Mouse (Mus musculus) lung, embryonic 16.5 days (tissue): ENCODE results near the gene Akap2. TPM values are rescaled to one million over a fixed set of nuclear protein-coding genes. Genes with fewer than 3 reads are reported as not detected.

Experiments
- ATAC-seq: fragments of 200-750 bp; cut with Nextera tagmentation; 2 replicates; pipeline ENCODE4 v1.8.0; 2017; ENCODE audit warnings: low read depth, mild to moderate bottlenecking, moderate library complexity
- H3K27ac ChIP-seq: fragments of 300-500 bp; sonication (generic); 2 replicates; pipeline ENCODE4 v1.5.1; 2014; ENCODE audit warnings: mild to moderate bottlenecking, control low read depth, low read length
- H3K27me3 ChIP-seq: fragments of 300-500 bp; sonication (generic); 2 replicates; pipeline ENCODE4 v1.6.1; 2014; ENCODE audit warnings: low read depth, low read length, mixed read lengths; ENCODE audit not compliant: control insufficient read depth, insufficient read depth
- H3K36me3 ChIP-seq: fragments of 300-500 bp; sonication (generic); 2 replicates; pipeline ENCODE4 v1.6.1; 2014; ENCODE audit warnings: low read length; ENCODE audit not compliant: control insufficient read depth, insufficient read depth
- H3K4me1 ChIP-seq: fragments of 300-500 bp; sonication (generic); replicated peaks from 2 replicates; pipeline ENCODE4 v1.6.1; 2014; ENCODE audit warnings: low read length, mixed read lengths; ENCODE audit not compliant: control insufficient read depth, insufficient read depth
- H3K4me2 ChIP-seq: fragments of 300-500 bp; sonication (generic); 2 replicates; pipeline ENCODE4 v1.6.1; 2014; ENCODE audit warnings: low read depth, low read length, control low read depth
- H3K4me3 ChIP-seq: fragments of 300-500 bp; sonication (generic); 2 replicates; pipeline ENCODE4 v1.5.1; 2014; ENCODE audit warnings: mild to moderate bottlenecking, low read length, control low read depth
- H3K9ac ChIP-seq: fragments of 300-500 bp; sonication (generic); 2 replicates; pipeline ENCODE4 v1.6.1; 2014; ENCODE audit warnings: low read length, control low read depth
- H3K9me3 ChIP-seq: fragments of 300-500 bp; sonication (generic); 2 replicates; pipeline ENCODE4 v1.6.1; 2016; ENCODE audit warnings: low read length; ENCODE audit not compliant: control insufficient read depth
- WGBS: fragments of 180-500 bp; shearing (Covaris S2); extraction: QIAGEN DNeasy Blood & Tissue Kit; methylation state at CpG from one replicate; pipeline ENCODE4 v1.1.7; 2014; 5-methylcytosine and 5-hydroxymethylcytosine counted together
- polyA plus RNA-seq: library from polyadenylated mRNA; unstranded; fragments of >200 nt; fragmentation: Nextera tagmentation; extraction: Ambion mirVana; gene quantifications from 2 replicates; pipeline ENCODE4 v1.2.1, GENCODE M21; 2015

Akap2 gene
- polyA plus RNA-seq, 1 experiment from 2014 or later, result 44.4 TPM

DNA sequence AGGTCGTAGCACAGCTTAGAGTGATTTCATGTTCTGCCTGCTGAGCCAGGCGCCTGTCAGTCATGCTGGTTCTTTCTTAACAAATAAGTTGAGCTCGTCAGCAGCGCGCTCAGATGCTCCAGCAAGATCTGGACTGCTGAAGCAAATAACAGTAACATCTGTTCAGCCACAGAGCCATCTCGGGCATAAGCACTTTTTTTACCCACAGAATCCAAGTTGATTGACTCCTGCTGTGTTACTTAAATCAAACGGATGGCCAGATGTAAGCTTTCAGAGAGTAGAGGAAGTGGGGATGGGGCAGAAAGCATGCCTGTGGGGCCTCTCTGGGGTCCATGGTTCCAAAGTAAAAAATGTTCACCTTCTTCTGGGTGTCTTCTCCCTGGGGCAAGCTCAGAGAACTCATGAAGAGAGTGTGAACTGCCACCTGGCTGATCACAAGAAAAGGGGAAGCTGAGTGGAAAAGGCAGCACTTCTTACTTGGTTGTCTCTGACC is 3.5 kb downstream of the Akap2 start:
- ATAC-seq, result peak; percentile 45; the same call in 1 of the 2 replicates
- no peaks in the 10 kb centered on the region for H3K9me3 ChIP-seq
- no peak overlapping the region for H3K4me3 ChIP-seq
- 34% methylated on average over 7 of the region's 7 CpGs for WGBS
- no peaks in the 10 kb centered on the region; the same call in 1 of the 2 replicates for H3K36me3 ChIP-seq
- H3K9ac ChIP-seq, result no peak overlapping the region
- no peaks in the 10 kb centered on the region for H3K27me3 ChIP-seq
- H3K4me2 ChIP-seq, result no peak overlapping the region
- no peaks in the 10 kb centered on the region for H3K4me1 ChIP-seq
- H3K27ac ChIP-seq, result no peak overlapping the region

DNA sequence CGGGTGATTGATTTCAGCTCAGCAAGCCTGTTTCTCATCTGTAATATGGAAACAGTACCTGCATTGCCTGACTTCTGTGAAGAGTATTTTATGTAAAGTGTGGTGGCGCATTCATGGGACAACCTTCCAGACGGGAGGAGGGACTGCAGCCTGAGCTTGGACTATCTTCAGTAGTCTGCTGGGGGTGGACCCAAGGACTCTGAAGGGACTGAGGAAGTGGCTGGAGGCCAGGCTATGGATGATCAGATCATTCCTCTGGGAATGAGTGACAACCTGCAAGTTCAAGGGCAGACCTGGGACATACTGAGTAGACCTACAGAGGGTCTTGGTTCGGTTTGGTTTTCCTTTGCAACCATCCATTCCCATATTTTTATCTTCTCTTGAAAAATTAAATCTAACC is 4.8 kb downstream of the Akap2 start:
- Histone ChIP-seq H3K9me3 (no peaks in the 10 kb centered on the region), H3K4me2 (no peak overlapping the region), H3K4me1 (no peaks in the 10 kb centered on the region), H3K27me3 (no peaks in the 10 kb centered on the region), H3K4me3 (no peak overlapping the region), H3K27ac (no peak overlapping the region), H3K9ac (no peak overlapping the region), H3K36me3 (no peaks in the 10 kb centered on the region; the same call in 1 of the 2 replicates)
- 86% methylated on average over 4 of the region's 4 CpGs for WGBS
- no peak for ATAC-seq

- ATAC-seq, result no peak
- H3K4me1 ChIP-seq, result no peaks in the 10 kb centered on the region
- no peak overlapping the region for H3K4me3 ChIP-seq
- H3K27me3 ChIP-seq, result no peaks in the 10 kb centered on the region
- no peak overlapping the region for H3K27ac ChIP-seq
- H3K9ac ChIP-seq, result no peak overlapping the region
- H3K36me3 ChIP-seq, result no peaks in the 10 kb centered on the region; the same call in 1 of the 2 replicates
- no peak overlapping the region for H3K4me2 ChIP-seq
- no peaks in the 10 kb centered on the region for H3K9me3 ChIP-seq
- WGBS, result 43% methylated on average over 2 of the region's 2 CpGs
These were observed 6.2 kb downstream of the Akap2 start for GRCm38 (mm10) chr4:57723659-57724058.

DNA sequence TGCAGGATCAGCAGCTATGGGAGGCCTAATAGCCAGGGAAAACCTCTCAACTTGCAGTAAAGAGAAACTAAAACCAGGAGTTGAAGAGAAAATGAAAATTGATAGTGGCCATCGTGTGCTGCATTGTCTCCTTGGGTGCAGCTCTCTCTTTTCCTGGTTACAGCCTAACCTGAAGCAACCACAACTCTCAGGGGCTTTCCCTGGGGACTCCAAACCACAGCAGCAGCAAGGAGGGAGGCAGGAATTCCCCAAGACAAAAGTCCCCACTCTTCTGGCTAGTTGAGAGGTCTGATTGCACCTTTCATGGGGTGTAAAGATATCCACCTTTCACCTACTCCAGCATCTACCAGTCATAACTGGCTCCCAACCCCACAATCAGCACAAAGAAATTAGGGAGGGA is 8.1 kb downstream of the Akap2 start:
- Histone ChIP-seq H3K4me1 (no peaks in the 10 kb centered on the region), H3K36me3 (no peaks in the 10 kb centered on the region; the same call in 1 of the 2 replicates), H3K4me3 (no peak overlapping the region), H3K4me2 (no peak overlapping the region), H3K9ac (no peak overlapping the region), H3K9me3 (no peaks in the 10 kb centered on the region), H3K27me3 (no peaks in the 10 kb centered on the region), H3K27ac (no peak overlapping the region)
- WGBS, result 72% methylated on average over 1 of the region's 1 CpGs
- ATAC-seq, result no peak

DNA sequence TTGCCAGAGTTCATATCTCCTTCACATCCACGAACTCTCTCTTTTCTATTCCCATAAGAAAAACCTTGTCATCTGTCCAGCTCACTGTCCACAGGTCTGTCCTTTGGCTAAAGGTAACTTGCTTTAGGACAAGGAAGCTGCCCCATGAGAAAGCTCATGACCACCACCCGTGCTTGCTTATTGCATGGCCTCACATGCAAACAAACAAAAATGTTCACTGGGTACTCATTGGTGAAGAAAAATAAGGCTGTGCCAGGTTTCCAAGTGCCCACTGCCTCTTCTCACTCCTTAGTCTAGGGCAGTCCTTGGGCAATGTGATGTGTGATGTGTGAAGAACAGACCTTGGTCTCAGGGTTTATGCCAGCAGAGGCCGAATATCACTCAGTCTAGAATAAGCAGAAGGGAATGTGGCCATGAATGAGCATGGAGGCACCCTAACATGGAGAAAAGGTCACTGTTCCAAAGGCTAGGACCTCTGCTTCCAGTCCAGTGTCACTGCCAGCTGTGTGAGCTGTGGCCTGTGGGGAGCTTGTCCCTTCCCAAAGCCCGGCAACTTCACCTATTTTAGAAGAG is 11.2 kb downstream of the Akap2 start:
- Histone ChIP-seq H3K4me1 (no peaks in the 10 kb centered on the region), H3K4me2 (no peak overlapping the region), H3K4me3 (no peak overlapping the region), H3K9ac (no peak overlapping the region), H3K27me3 (no peaks in the 10 kb centered on the region), H3K36me3 (no peaks in the 10 kb centered on the region; the same call in 1 of the 2 replicates), H3K9me3 (no peaks in the 10 kb centered on the region), H3K27ac (no peak overlapping the region)
- ATAC-seq, result no peak
- WGBS, result 82% methylated on average over 4 of the region's 4 CpGs

GRCm38 (mm10) chr4:57730047-57730446 is 12.6 kb downstream of the Akap2 start:
- no peak for ATAC-seq
- Histone ChIP-seq H3K27ac (no peak overlapping the region), H3K4me2 (no peak overlapping the region), H3K4me3 (no peak overlapping the region), H3K9ac (no peak overlapping the region), H3K4me1 (no peaks in the 10 kb centered on the region), H3K27me3 (no peaks in the 10 kb centered on the region), H3K9me3 (no peaks in the 10 kb centered on the region), H3K36me3 (no peaks in the 10 kb centered on the region; the same call in 1 of the 2 replicates)
- WGBS, result 80% methylated on average over 6 of the region's 6 CpGs

- no peak for ATAC-seq
- Histone ChIP-seq H3K4me2 (no peak overlapping the region), H3K4me3 (no peak overlapping the region), H3K9ac (no peak overlapping the region), H3K27ac (no peak overlapping the region), H3K9me3 (no peaks in the 10 kb centered on the region), H3K4me1 (no peaks in the 10 kb centered on the region), H3K27me3 (no peaks in the 10 kb centered on the region), H3K36me3 (no peaks in the 10 kb centered on the region; the same call in 1 of the 2 replicates)
- WGBS, result 68% methylated on average over 11 of the region's 11 CpGs
These were observed 13.5 kb downstream of the Akap2 start for GRCm38 (mm10) chr4:57730801-57731598.

DNA sequence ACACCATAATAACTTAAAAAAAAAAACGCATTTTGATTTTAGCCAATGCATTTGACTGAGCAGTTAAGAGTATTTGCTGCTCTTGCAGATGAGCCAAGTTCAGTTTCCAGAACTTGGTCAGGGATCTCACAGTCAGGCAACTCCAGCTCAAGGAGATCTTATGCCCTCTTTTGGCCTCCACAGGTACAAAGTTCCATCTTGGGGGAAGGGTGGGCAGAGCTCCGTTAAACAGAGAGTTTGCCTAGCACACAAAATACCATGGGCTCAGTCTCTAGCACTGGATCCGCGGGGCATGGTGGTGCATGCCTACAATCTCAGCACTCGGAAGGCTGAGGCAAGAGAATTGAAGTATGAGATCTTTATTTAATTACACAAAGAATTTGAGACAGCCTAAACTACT is 14.9 kb downstream of the Akap2 start:
- Histone ChIP-seq H3K27me3 (no peaks in the 10 kb centered on the region), H3K9me3 (no peaks in the 10 kb centered on the region), H3K36me3 (no peaks in the 10 kb centered on the region), H3K4me2 (no peak overlapping the region), H3K4me1 (no peaks in the 10 kb centered on the region), H3K27ac (no peak overlapping the region), H3K9ac (no peak overlapping the region), H3K4me3 (no peak overlapping the region)
- 77% methylated on average over 5 of the region's 5 CpGs for WGBS
- ATAC-seq, result no peak

GRCm38 (mm10) chr4:57733445-57733844 is 16.0 kb downstream of the Akap2 start:
- H3K4me1 ChIP-seq, result no peaks in the 10 kb centered on the region
- no peak overlapping the region for H3K4me2 ChIP-seq
- WGBS, result 60% methylated on average over 3 of the region's 3 CpGs
- H3K36me3 ChIP-seq, result no peaks in the 10 kb centered on the region
- H3K4me3 ChIP-seq, result no peak overlapping the region
- ATAC-seq, result no peak
- H3K27ac ChIP-seq, result no peak overlapping the region
- H3K27me3 ChIP-seq, result no peaks in the 10 kb centered on the region
- H3K9me3 ChIP-seq, result no peaks in the 10 kb centered on the region
- H3K9ac ChIP-seq, result no peak overlapping the region
